Mouse (Mus musculus) MEL (cell line): ENCODE measurements around the gene Slc22a2. TPM values are rescaled to one million over a fixed set of nuclear protein-coding genes. Genes with fewer than 3 reads are reported as not detected.

Experiments used
- DNase-seq: peaks from one replicate; pipeline ENCODE4 v3.0.0; 2011; ENCODE audit warnings: low read depth, low spot score
- H3K27ac ChIP-seq: 2 replicates; pipeline ENCODE4 v1.5.1; 2012; ENCODE audit warnings: low read depth, mild to moderate bottlenecking, control low read depth, low read length, moderate library complexity; ENCODE audit not compliant: control insufficient read depth
- H3K27me3 ChIP-seq, 2 experiments: fragments of 150-350 bp in 1 of 2; sonication (generic) in 1 of 2; 2 replicates each; pipeline ENCODE4 v1.6.1; 2012; ENCODE audit warnings: low read length in 2 of 2, mild to moderate bottlenecking in 2 of 2, improper control_type of control experiment in 1 of 2, moderate library complexity in 1 of 2; ENCODE audit not compliant: insufficient read depth in 2 of 2, control insufficient read depth in 1 of 2
- H3K36me3 ChIP-seq, 2 experiments: 2 replicates each; pipeline ENCODE4 v1.6.1; 2012 to 2014; ENCODE audit warnings: low read length in 2 of 2, improper control_type of control experiment in 1 of 2, inconsistent platforms in 1 of 2, mild to moderate bottlenecking in 1 of 2; ENCODE audit not compliant: insufficient read depth in 2 of 2, control insufficient read depth in 1 of 2
- H3K4me1 ChIP-seq, 2 experiments: fragments of 150-350 bp in 1 of 2; sonication (generic) in 1 of 2; 2 replicates each; pipeline ENCODE4 v1.6.1; 2012; ENCODE audit warnings: low read length in 2 of 2, improper control_type of control experiment in 1 of 2, mild to moderate bottlenecking in 1 of 2; ENCODE audit not compliant: insufficient read depth in 2 of 2, control insufficient read depth in 1 of 2
- H3K4me3 ChIP-seq, 2 experiments: fragments of 150-350 bp in 1 of 2; sonication (generic) in 1 of 2; 2 replicates each; pipeline ENCODE4 v1.5.1; 2012; ENCODE audit warnings: low read depth in 2 of 2, low read length in 2 of 2, mild to moderate bottlenecking in 2 of 2, moderate library complexity in 2 of 2, control low read depth in 1 of 2, improper control_type of control experiment in 1 of 2; ENCODE audit not compliant: control insufficient read depth in 1 of 2, insufficient read depth in 1 of 2
- H3K79me2 ChIP-seq: 2 replicates; pipeline ENCODE4 v1.6.1; 2012; ENCODE audit warnings: mild to moderate bottlenecking, low read length, moderate library complexity; ENCODE audit not compliant: control insufficient read depth, poor library complexity, insufficient read depth
- H3K9ac ChIP-seq: 2 replicates; pipeline ENCODE4 v1.6.1; 2012; ENCODE audit warnings: low read depth, mild to moderate bottlenecking, control low read depth, low read length, moderate library complexity; ENCODE audit not compliant: control insufficient read depth, poor library complexity, severe bottlenecking
- H3K9me3 ChIP-seq: fragments of 150-350 bp; sonication (generic); replicated peaks from 2 replicates; pipeline ENCODE4 v1.6.1; 2012; ENCODE audit warnings: mild to moderate bottlenecking, low read length, improper control_type of control experiment, moderate library complexity; ENCODE audit not compliant: insufficient read depth
- CHD1 ChIP-seq: IDR thresholded peaks from 2 replicates; pipeline ENCODE4 v1.6.1; 2012; ENCODE audit warnings: low read depth, mild to moderate bottlenecking, inconsistent platforms, low read length, improper control_type of control experiment
- CTCF ChIP-seq, 3 experiments: IDR thresholded peaks in 2 of 3; conservative IDR thresholded peaks in 1 of 3; 2 replicates each; pipeline ENCODE4 v1.5.1; 2011 to 2012; ENCODE audit warnings: low read length in 3 of 3, low read depth in 2 of 3, mild to moderate bottlenecking in 2 of 3, improper control_type of control experiment in 1 of 3, inconsistent platforms in 1 of 3, mixed read lengths in 1 of 3, moderate library complexity in 1 of 3; ENCODE audit not compliant: control insufficient read depth in 1 of 3, insufficient read depth in 1 of 3, poor library complexity in 1 of 3, severe bottlenecking in 1 of 3
- EP300 ChIP-seq, 2 experiments: IDR thresholded peaks; 2 replicates each; pipeline ENCODE4 v1.6.1; 2011; ENCODE audit warnings: improper control_type of control experiment in 2 of 2, low read length in 2 of 2, low read depth in 1 of 2, mild to moderate bottlenecking in 1 of 2
- ETS1 ChIP-seq: IDR thresholded peaks from 2 replicates; pipeline ENCODE4 v1.6.1; 2012; ENCODE audit warnings: low read depth, mild to moderate bottlenecking, inconsistent platforms, low read length, improper control_type of control experiment, moderate library complexity
- HCFC1 ChIP-seq: IDR thresholded peaks from 2 replicates; pipeline ENCODE4 v1.6.1; 2012; ENCODE audit warnings: low read depth, mild to moderate bottlenecking, inconsistent platforms, low read length, improper control_type of control experiment, moderate library complexity
- JUND ChIP-seq: IDR thresholded peaks from 2 replicates; pipeline ENCODE4 v1.6.1; 2011; ENCODE audit warnings: low read depth, mild to moderate bottlenecking, improper control_type of control experiment, low read length
- MAFK ChIP-seq: IDR thresholded peaks from 2 replicates; pipeline ENCODE4 v1.6.1; 2011; ENCODE audit warnings: low read depth, mild to moderate bottlenecking, low read length, improper control_type of control experiment, borderline replicate concordance
- MAZ ChIP-seq: IDR thresholded peaks from 2 replicates; pipeline ENCODE4 v1.6.1; 2012; ENCODE audit warnings: low read depth, mild to moderate bottlenecking, inconsistent platforms, low read length, improper control_type of control experiment
- MYB ChIP-seq: IDR thresholded peaks from 2 replicates; pipeline ENCODE4 v1.6.1; 2011; ENCODE audit warnings: mild to moderate bottlenecking, low read depth, low read length, improper control_type of control experiment
- NELFE ChIP-seq: IDR thresholded peaks from 2 replicates; pipeline ENCODE4 v1.6.1; 2011; ENCODE audit warnings: low read depth, low read length, improper control_type of control experiment
- NRF1 ChIP-seq: IDR thresholded peaks from 2 replicates; pipeline ENCODE4 v1.6.1; 2014; ENCODE audit warnings: low read depth, mild to moderate bottlenecking, inconsistent platforms, low read length, improper control_type of control experiment, moderate library complexity; ENCODE audit not compliant: poor library complexity, insufficient read depth, severe bottlenecking
- POLR2AphosphoS2 ChIP-seq: IDR thresholded peaks from 2 replicates; pipeline ENCODE4 v1.6.1; 2011; ENCODE audit warnings: low read length, improper control_type of control experiment
- POLR2AphosphoS5 ChIP-seq: IDR thresholded peaks from 2 replicates; pipeline ENCODE4 v1.6.1; 2012; ENCODE audit warnings: low read depth, borderline replicate concordance, mild to moderate bottlenecking, inconsistent platforms, low read length, moderate library complexity, mixed read lengths
- RCOR1 ChIP-seq: IDR thresholded peaks from 2 replicates; pipeline ENCODE4 v1.6.1; 2012; ENCODE audit warnings: low read depth, mild to moderate bottlenecking, inconsistent platforms, low read length, improper control_type of control experiment
- SMC3 ChIP-seq: IDR thresholded peaks from 2 replicates; pipeline ENCODE4 v1.6.1; 2011; ENCODE audit warnings: low read depth, low read length, improper control_type of control experiment
- TAL1 ChIP-seq: IDR thresholded peaks from 2 replicates; pipeline ENCODE4 v1.6.1; 2012; ENCODE audit warnings: mild to moderate bottlenecking, inconsistent platforms, low read length, moderate library complexity, mixed read lengths
- UBTF ChIP-seq: IDR thresholded peaks from 2 replicates; pipeline ENCODE4 v1.6.1; 2012; ENCODE audit warnings: low read depth, mild to moderate bottlenecking, inconsistent platforms, low read length, improper control_type of control experiment, moderate library complexity, borderline replicate concordance; ENCODE audit not compliant: insufficient read depth
- USF1 ChIP-seq: IDR thresholded peaks from 2 replicates; pipeline ENCODE4 v1.6.1; 2014; ENCODE audit warnings: low read depth, mild to moderate bottlenecking, inconsistent platforms, low read length, improper control_type of control experiment, moderate library complexity
- ZC3H11A ChIP-seq: IDR thresholded peaks from 2 replicates; pipeline ENCODE4 v1.6.1; 2012; ENCODE audit warnings: low read depth, mild to moderate bottlenecking, inconsistent platforms, low read length, improper control_type of control experiment
- ZKSCAN1 ChIP-seq: IDR thresholded peaks from 2 replicates; pipeline ENCODE4 v1.6.1; 2012; ENCODE audit warnings: low read depth, mild to moderate bottlenecking, inconsistent platforms, low read length, improper control_type of control experiment, moderate library complexity
- ZMIZ1 ChIP-seq: IDR thresholded peaks from 2 replicates; pipeline ENCODE4 v1.6.1; 2012; ENCODE audit warnings: low read depth, mild to moderate bottlenecking, inconsistent platforms, low read length, improper control_type of control experiment, moderate library complexity
- polyA plus RNA-seq, 2 experiments: library from polyadenylated mRNA; stranded (reverse) in 1 of 2; unstranded in 1 of 2; fragments of >175 nt in 1 of 2; fragments of >200 nt in 1 of 2; gene quantifications; 2 replicates each; pipeline versions ENCODE4 v1.2.1 to v1.2.4; 2012; ENCODE audit warnings: low replicate concordance in 2 of 2, low read depth in 1 of 2; ENCODE audit not compliant: insufficient read length in 2 of 2, insufficient read depth in 1 of 2, missing spikeins in 1 of 2
- total RNA-seq: library from RNA; depleted of rRNA; stranded (reverse); fragments of 300-350 nt; gene quantifications from 2 replicates; pipeline ENCODE4 v1.2.3, GENCODE M21; 2012

Slc22a2 gene
- total and polyA plus RNA-seq, 3 experiments, result not detected

GRCm38 (mm10) chr17:12619641-12620040 lies 35.7 kb downstream of the Slc22a2 start:
- Histone ChIP-seq H3K9me3 (no peaks in the 10 kb centered on the region), H3K4me3 (no peak overlapping the region), H3K36me3 (no peaks in the 10 kb centered on the region)

GRCm38 (mm10) chr17:12627983-12628382 lies 44.1 kb downstream of the Slc22a2 start:
- TF ChIP-seq JUND (no peak), SMC3 (no peak), MAZ (no peak), NRF1 (no peak), CHD1 (no peak), NELFE (no peak), EP300 (IDR thresholded peaks at IDR 0.05; ENCODE audit: low read depth in 1 of 2, low read length in 2 of 2) (no peak), USF1 (no peak), RCOR1 (no peak), MYB (no peak), POLR2AphosphoS5 (no peak)
- Histone ChIP-seq H3K9ac (no peak overlapping the region), H3K27me3 (peaks cover 0 to 3% of the 10 kb centered on the region in 2 experiments; a peak in 3 of 4 replicates), H3K9me3 (no peaks in the 10 kb centered on the region), H3K36me3 (no peaks in the 10 kb centered on the region), H3K4me3 (no peak overlapping the region), H3K79me2 (no peaks in the 10 kb centered on the region), H3K27ac (no peak overlapping the region), H3K4me1 (no peaks in the 10 kb centered on the region)
- DNase-seq, result no peak

More at GRCm38 (mm10) chr17:12619641-12620040, 35.7 kb downstream of the Slc22a2 start:
- Histone ChIP-seq H3K9ac (no peak overlapping the region), H3K4me1 (no peaks in the 10 kb centered on the region), H3K27me3 (peaks cover 0 to 3% of the 10 kb centered on the region in 2 experiments; a peak in 2 of 4 replicates), H3K79me2 (no peaks in the 10 kb centered on the region), H3K27ac (no peak overlapping the region)
- DNase-seq, result no peak
- TF ChIP-seq ZC3H11A, result no peak
- no peak for TF ChIP-seq POLR2AphosphoS2
- TF ChIP-seq EP300 (IDR thresholded peaks at IDR 0.05; ENCODE audit: low read depth in 1 of 2, low read length in 2 of 2), result no peak
- TF ChIP-seq POLR2AphosphoS5, result no peak
- no peak for TF ChIP-seq ZKSCAN1
- no peak for TF ChIP-seq ETS1
- TF ChIP-seq HCFC1, result no peak
- no peak for TF ChIP-seq UBTF
- TF ChIP-seq NELFE, result no peak
- TF ChIP-seq MAFK, result no peak
- no peak for TF ChIP-seq CTCF (IDR thresholded peaks at IDR 0.05 in 2 of 3, conservative IDR thresholded peaks at IDR 0.05 in 1 of 3; ENCODE audit: control insufficient read depth in 1 of 3, insufficient read depth in 1 of 3, low read depth in 2 of 3, low read length in 3 of 3, poor library complexity in 1 of 3, severe bottlenecking in 1 of 3)
- TF ChIP-seq ZMIZ1, result no peak
- TF ChIP-seq TAL1, result no peak
